Mouse (Mus musculus) cerebellum, adult 2 months (tissue): ENCODE measurements around the gene Cep128.

ENCODE experiments used
- CTCF ChIP-seq: fragments of 200-500 bp; IDR thresholded peaks from 2 replicates; pipeline ENCODE4 v1.5.1; 2011; ENCODE audit warnings: low read depth, mild to moderate bottlenecking, control low read depth, low read length, moderate library complexity, borderline replicate concordance; ENCODE audit not compliant: insufficient read depth
- POLR2A ChIP-seq: fragments of 200-500 bp; IDR thresholded peaks from 2 replicates; pipeline ENCODE4 v1.6.1; 2011; ENCODE audit warnings: low read length, control low read depth, borderline replicate concordance; ENCODE audit not compliant: insufficient read depth

DNA sequence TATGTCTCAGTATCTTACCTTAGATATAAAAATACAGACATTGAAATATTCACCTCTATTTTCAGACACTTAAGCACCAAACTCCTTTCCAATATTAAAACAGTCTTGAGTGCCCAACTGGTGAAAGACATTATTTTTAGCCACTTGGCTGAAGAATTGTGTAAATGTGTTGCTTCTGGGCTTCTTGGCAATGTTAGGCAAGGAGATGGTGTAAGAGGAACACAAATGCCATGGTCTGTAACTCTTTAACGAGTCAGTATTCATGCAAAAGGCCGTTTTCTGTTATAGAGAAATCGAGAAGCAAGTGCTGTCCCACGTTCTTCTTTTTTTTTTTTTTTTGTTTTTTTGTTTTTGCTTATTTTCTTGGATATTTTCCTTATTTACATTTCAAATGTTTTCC lies 26.1 kb upstream of the Cep128 start:
- no peak for TF ChIP-seq POLR2A
- no peak for TF ChIP-seq CTCF
